Comparison of ENCODE assay signal across 21 mouse cellular contexts in the genomic region with DNA sequence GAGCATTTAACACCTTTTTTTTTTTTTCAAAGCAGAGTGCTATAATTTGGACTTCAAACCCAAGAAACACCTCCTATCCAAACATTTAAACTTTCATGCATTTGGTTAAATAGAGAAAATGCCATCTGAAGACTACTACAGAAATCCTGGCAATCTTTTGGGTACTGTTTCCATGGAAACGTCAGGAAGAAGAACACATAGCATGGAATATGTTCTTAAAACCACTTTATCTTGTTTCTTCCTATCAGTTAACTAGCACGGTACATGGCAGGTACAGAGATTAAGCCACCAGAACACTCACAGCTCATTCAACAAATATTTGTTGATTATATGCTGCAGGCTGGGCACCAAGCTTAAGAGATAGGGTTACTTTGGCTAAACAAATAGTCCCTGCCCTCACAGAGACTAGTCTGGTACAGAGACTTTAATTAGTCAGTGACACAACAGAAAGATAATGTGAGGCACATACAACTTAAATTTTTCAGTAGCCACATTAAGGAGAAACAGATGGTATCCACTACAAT. TPM values are rescaled to one million over a fixed set of nuclear protein-coding genes. Genes with fewer than 3 reads are reported as not detected.
DNase-seq lines count a peak whose midpoint lies in the region; ATAC-seq and TF ChIP-seq lines count a peak whose summit lies in the region.
"Had no signal": no experiment of that assay in that cellular context is flagged by ENCODE, and none has a peak within 500 bp of the region (broad histone marks: within the 10 kb centered on the region; RNA-seq: fewer than 3 reads in every experiment).

No protein-coding gene starts in this region.

- no peaks in the 10 kb centered on the region for H3K9me3 ChIP-seq in forebrain, embryonic 14.5 days (replicated peaks; ENCODE audit: control insufficient read depth, low read length)
- no peaks in the 10 kb centered on the region for H3K9me3 ChIP-seq in forebrain, embryonic 12.5 days
- H3K9me3 ChIP-seq in liver, embryonic 11.5 days (ENCODE audit: control insufficient read depth, low read length): no peaks in the 10 kb centered on the region
- no peaks in the 10 kb centered on the region for H3K9me3 ChIP-seq in neural tube, embryonic 15.5 days (replicated peaks)
- H3K9me3 ChIP-seq: embryonic facial prominence, embryonic 12.5 days; forebrain, embryonic 15.5 days; hindbrain, embryonic 12.5 days; limb, embryonic 12.5 days; megakaryocyte, embryonic 14.5 days; midbrain, embryonic 15.5 days had no signal

- WGBS in forebrain, embryonic 14.5 days: 82% methylated on average over 2 of the region's 2 CpGs
- 84% methylated on average over 2 of the region's 2 CpGs for WGBS in forebrain, embryonic 12.5 days
- 12% methylated on average over 2 of the region's 2 CpGs for WGBS in liver, adult 2 months
- 35% methylated on average over 2 of the region's 2 CpGs for WGBS in liver, embryonic 11.5 days
- 83% methylated on average over 2 of the region's 2 CpGs for WGBS in neural tube, embryonic 15.5 days

- DNase-seq in forebrain, embryonic 14.5 days (ENCODE audit: low spot score): peak; percentile 37
- DNase-seq in liver, adult 2 months (ENCODE audit: extremely low read depth, low read depth, low spot score): peak; percentile 84
- no peak for DNase-seq in liver, embryonic 11.5 days (ENCODE audit: low spot score)
- peak; percentile 42 for DNase-seq in brain, embryonic 14.5 days (ENCODE audit: low read depth)
- no peak for DNase-seq in urinary bladder, postnatal 4 days (ENCODE audit: low spot score in 2 of 2)
- DNase-seq: adrenal gland, postnatal 25 days; cerebellum, adult 11 months; kidney, adult 18-20 months; lung, adult 18-20 months; lung, postnatal 36 days; right cerebral cortex, adult 18-20 months had no signal

- no peaks in the 10 kb centered on the region for H3K4me1 ChIP-seq in forebrain, embryonic 14.5 days (ENCODE audit: control insufficient read depth, insufficient read depth, low read length)
- peaks cover 14% of the 10 kb centered on the region for H3K4me1 ChIP-seq in forebrain, embryonic 12.5 days
- peaks cover 58% of the 10 kb centered on the region for H3K4me1 ChIP-seq in liver, adult 2 months (ENCODE audit: control insufficient read depth, insufficient read depth, low read length)
- peaks cover 15% of the 10 kb centered on the region for H3K4me1 ChIP-seq in liver, embryonic 11.5 days (replicated peaks; ENCODE audit: control insufficient read depth, insufficient read depth, low read length)
- peaks cover 15% of the 10 kb centered on the region for H3K4me1 ChIP-seq in neural tube, embryonic 15.5 days

- no peak overlapping the region for H3K4me2 ChIP-seq in forebrain, embryonic 14.5 days (ENCODE audit: low read length)
- no peak overlapping the region for H3K4me2 ChIP-seq in forebrain, embryonic 12.5 days
- no peak overlapping the region for H3K4me2 ChIP-seq in liver, embryonic 11.5 days
- H3K4me2 ChIP-seq in myocyte (ENCODE audit: low read depth): peak overlapping the region; percentile 67
- no peak overlapping the region for H3K4me2 ChIP-seq in neural tube, embryonic 15.5 days
- H3K4me2 ChIP-seq: embryonic facial prominence, embryonic 12.5 days; forebrain, embryonic 15.5 days; hindbrain, embryonic 12.5 days; limb, embryonic 12.5 days; midbrain, embryonic 15.5 days had no signal

- no peaks in the 10 kb centered on the region for H3K36me3 ChIP-seq in forebrain, embryonic 14.5 days (ENCODE audit: control insufficient read depth, insufficient read depth, low read length)
- H3K36me3 ChIP-seq in forebrain, embryonic 12.5 days (replicated peaks): no peaks in the 10 kb centered on the region
- no peaks in the 10 kb centered on the region for H3K36me3 ChIP-seq in liver, adult 2 months (ENCODE audit: control insufficient read depth, insufficient read depth, low read length)
- H3K36me3 ChIP-seq in liver, embryonic 11.5 days (ENCODE audit: control insufficient read depth, insufficient read depth, low read length): no peaks in the 10 kb centered on the region
- no peaks in the 10 kb centered on the region for H3K36me3 ChIP-seq in myocyte (ENCODE audit: control insufficient read depth, insufficient read depth)
- H3K36me3 ChIP-seq in neural tube, embryonic 15.5 days: no peaks in the 10 kb centered on the region
- H3K36me3 ChIP-seq: embryonic facial prominence, embryonic 12.5 days; forebrain, embryonic 15.5 days; hindbrain, embryonic 12.5 days; limb, embryonic 12.5 days; midbrain, embryonic 15.5 days had no signal

- no peak overlapping the region for H3K4me3 ChIP-seq in forebrain, embryonic 14.5 days (ENCODE audit: low read depth, low read length)
- no peak overlapping the region for H3K4me3 ChIP-seq in forebrain, embryonic 12.5 days (replicated peaks)
- H3K4me3 ChIP-seq in liver, adult 2 months (ENCODE audit: insufficient read depth, low read depth, low read length): no peak overlapping the region
- no peak overlapping the region for H3K4me3 ChIP-seq in liver, embryonic 11.5 days (ENCODE audit: low read depth, low read length)
- no peak overlapping the region for H3K4me3 ChIP-seq in myocyte
- no peak overlapping the region for H3K4me3 ChIP-seq in neural tube, embryonic 15.5 days (replicated peaks)
- H3K4me3 ChIP-seq: embryonic facial prominence, embryonic 12.5 days; forebrain, embryonic 15.5 days; hindbrain, embryonic 12.5 days; limb, embryonic 12.5 days; megakaryocyte, embryonic 14.5 days; midbrain, embryonic 15.5 days had no signal

- H3K9ac ChIP-seq in forebrain, embryonic 14.5 days (ENCODE audit: low read length): no peak overlapping the region
- no peak overlapping the region for H3K9ac ChIP-seq in forebrain, embryonic 12.5 days
- no peak overlapping the region for H3K9ac ChIP-seq in liver, adult 2 months (ENCODE audit: low read depth, low read length)
- H3K9ac ChIP-seq in liver, embryonic 11.5 days (ENCODE audit: low read depth, low read length): no peak overlapping the region
- H3K9ac ChIP-seq in neural tube, embryonic 15.5 days (replicated peaks): no peak overlapping the region
- H3K9ac ChIP-seq: embryonic facial prominence, embryonic 12.5 days; forebrain, embryonic 15.5 days; hindbrain, embryonic 12.5 days; limb, embryonic 12.5 days; midbrain, embryonic 15.5 days had no signal

- H3K27ac ChIP-seq in forebrain, embryonic 14.5 days (ENCODE audit: low read depth, low read length): no peak overlapping the region
- no peak overlapping the region for H3K27ac ChIP-seq in forebrain, embryonic 12.5 days
- H3K27ac ChIP-seq in liver, adult 2 months (replicated peaks; ENCODE audit: insufficient read depth, low read depth, low read length): no peak overlapping the region
- no peak overlapping the region for H3K27ac ChIP-seq in liver, embryonic 11.5 days (ENCODE audit: low read depth, low read length)
- no peak overlapping the region for H3K27ac ChIP-seq in neural tube, embryonic 15.5 days (replicated peaks)
- H3K27ac ChIP-seq: embryonic facial prominence, embryonic 12.5 days; forebrain, embryonic 15.5 days; hindbrain, embryonic 12.5 days; kidney, postnatal 0 days; limb, embryonic 12.5 days; midbrain, embryonic 15.5 days had no signal

- ATAC-seq in forebrain, embryonic 14.5 days: no peak
- ATAC-seq in forebrain, embryonic 12.5 days (ENCODE audit: low FRiP score): no peak
- no peak for ATAC-seq in liver, embryonic 11.5 days (replicated peaks; ENCODE audit: low FRiP score)
- no peak for ATAC-seq in neural tube, embryonic 15.5 days (ENCODE audit: low FRiP score)
- ATAC-seq: forebrain, embryonic 15.5 days; midbrain, embryonic 15.5 days had no signal

- no peak overlapping the region for H3ac ChIP-seq in myocyte (ENCODE audit: control insufficient read depth, insufficient read length)

- H3K27me3 ChIP-seq in forebrain, embryonic 14.5 days (replicated peaks; ENCODE audit: control insufficient read depth, insufficient read depth, low read length): no peaks in the 10 kb centered on the region
- H3K27me3 ChIP-seq in forebrain, embryonic 12.5 days: no peaks in the 10 kb centered on the region
- no peaks in the 10 kb centered on the region for H3K27me3 ChIP-seq in liver, adult 2 months (ENCODE audit: control insufficient read depth, insufficient read depth, low read length)
- H3K27me3 ChIP-seq in liver, embryonic 11.5 days (replicated peaks; ENCODE audit: control insufficient read depth, insufficient read depth, low read length): no peaks in the 10 kb centered on the region
- no peaks in the 10 kb centered on the region for H3K27me3 ChIP-seq in myocyte (ENCODE audit: control insufficient read depth, insufficient read depth, insufficient read length)
- no peaks in the 10 kb centered on the region for H3K27me3 ChIP-seq in neural tube, embryonic 15.5 days (replicated peaks)
- H3K27me3 ChIP-seq: embryonic facial prominence, embryonic 12.5 days; forebrain, embryonic 15.5 days; hindbrain, embryonic 12.5 days; megakaryocyte, embryonic 14.5 days; midbrain, embryonic 15.5 days had no signal

- no peak for TF ChIP-seq POLR2A in liver, adult 2 months (IDR thresholded peaks at IDR 0.05; ENCODE audit: extremely low read depth, insufficient read depth, low read length)
- TF ChIP-seq POLR2A in brain, embryonic 14.5 days (IDR thresholded peaks at IDR 0.05; ENCODE audit: borderline replicate concordance, extremely low read depth, insufficient read depth, insufficient read length, poor library complexity, severe bottlenecking): no peak
- no peak for TF ChIP-seq POLR2A in myocyte (IDR thresholded peaks at IDR 0.05; ENCODE audit: insufficient read length, low read depth)

- no peak for TF ChIP-seq CTCF in liver, adult 2 months (IDR thresholded peaks at IDR 0.05; ENCODE audit: low read depth, low read length)
- TF ChIP-seq CTCF in brain, embryonic 14.5 days (IDR thresholded peaks at IDR 0.05; ENCODE audit: borderline replicate concordance, extremely low read depth, insufficient read depth, insufficient read length): no peak

- H3K79me2 ChIP-seq in liver, adult 2 months (ENCODE audit: control insufficient read depth, insufficient read depth, low read length): peaks cover 38% of the 10 kb centered on the region; the same call in 1 of the 2 replicates
- H3K79me2 ChIP-seq in myocyte (ENCODE audit: control insufficient read depth, insufficient read depth): no peaks in the 10 kb centered on the region

RNA-seq across cellular contexts. Expression of a gene that starts 21.6 kb away (rescaled TPM):
- polyA plus RNA-seq in forebrain, embryonic 14.5 days (2014; fragmentation: Nextera tagmentation; extraction: Ambion mirVana): 8.1 and 10.9 TPM in 2 replicates
- 7.4 and 7.7 TPM in 2 replicates for polyA plus RNA-seq in forebrain, embryonic 12.5 days (2016; fragmentation: Nextera tagmentation; extraction: Ambion mirVana)
- 11.0 and 14.4 TPM in 2 replicates for total RNA-seq in liver, adult 2 months (2014; rRNA removed)
- 19.7 and 24.1 TPM in 2 replicates for polyA plus RNA-seq in liver, adult 2 months (2012; rRNA removed)
- polyA plus RNA-seq in liver, embryonic 11.5 days (2014; fragmentation: Nextera tagmentation; extraction: Ambion mirVana): 13.3 and 13.7 TPM in 2 replicates
- 7.1 and 10.1 TPM in 2 replicates for polyA plus RNA-seq in brain, embryonic 14.5 days (2012; rRNA removed)
- polyA plus RNA-seq in myocyte (2012; fragmentation: generic; extraction: Trizol): 2.2 TPM
- polyA plus RNA-seq in neural tube, embryonic 15.5 days (2015; fragmentation: Nextera tagmentation; extraction: Ambion mirVana): 4.2 and 6.5 TPM in 2 replicates

RNA-seq across cellular contexts. Expression of a gene that starts 22.0 kb away (rescaled TPM):
- 121 and 135 TPM in 2 replicates for polyA plus RNA-seq in forebrain, embryonic 14.5 days (2014; fragmentation: Nextera tagmentation; extraction: Ambion mirVana)
- polyA plus RNA-seq in forebrain, embryonic 12.5 days (2016; fragmentation: Nextera tagmentation; extraction: Ambion mirVana): 96.9 and 99.6 TPM in 2 replicates
- 48.5 and 52.1 TPM in 2 replicates for total RNA-seq in liver, adult 2 months (2014; rRNA removed)
- 18.2 and 21.7 TPM in 2 replicates for polyA plus RNA-seq in liver, adult 2 months (2012; rRNA removed)
- 180 and 182 TPM in 2 replicates for polyA plus RNA-seq in liver, embryonic 11.5 days (2014; fragmentation: Nextera tagmentation; extraction: Ambion mirVana)
- polyA plus RNA-seq in brain, embryonic 14.5 days (2012; rRNA removed): 82.3 and 93.6 TPM in 2 replicates
- 92.4 TPM for polyA plus RNA-seq in myocyte (2012; fragmentation: generic; extraction: Trizol)
- 106 and 112 TPM in 2 replicates for polyA plus RNA-seq in neural tube, embryonic 15.5 days (2015; fragmentation: Nextera tagmentation; extraction: Ambion mirVana)

Comparison
In these comparisons a context has a peak if more than half of its experiments do, and no peak if none do; other contexts are left out.
1. DNase-seq: peak in forebrain, embryonic 14.5 days (single experiment), liver, adult 2 months (single experiment) and brain, embryonic 14.5 days (single experiment); none in liver, embryonic 11.5 days (single experiment) and urinary bladder, postnatal 4 days (0 of 2).